Comparison of ENCODE assay signal across 9 mouse cellular contexts in genomic region chr12:32380457-32380856, GRCm38 (mm10). TPM values are rescaled to one million over a fixed set of nuclear protein-coding genes. Genes with fewer than 3 reads are reported as not detected.
DNase-seq lines count a peak whose midpoint lies in the region; ATAC-seq and TF ChIP-seq lines count a peak whose summit lies in the region.
"Had no signal": no experiment of that assay in that cellular context is flagged by ENCODE, and none has a peak within 500 bp of the region (broad histone marks: within the 10 kb centered on the region; RNA-seq: fewer than 3 reads in every experiment).

No protein-coding gene starts in this region.

- peak overlapping the region; percentile 63 for H3K9ac ChIP-seq in heart, embryonic 13.5 days
- no peak overlapping the region for H3K9ac ChIP-seq in forebrain, postnatal 0 days
- H3K9ac ChIP-seq in liver, postnatal 0 days (replicated peaks): peak overlapping the region; percentile 56

- intact Hi-C loops in heart, postnatal 10 days (cut with DNase I): no loop called here
- intact Hi-C loops in left cerebral cortex, postnatal 36 days (cut with DNase I): loop anchor here (10.0 kb wide), 2 partner anchors 416 to 514 kb away; no protein-coding TSS in a partner anchor

- H3K36me3 ChIP-seq in heart, embryonic 13.5 days: peaks cover 10% of the 10 kb centered on the region
- H3K36me3 ChIP-seq in G1E (replicated peaks): peaks cover 7% of the 10 kb centered on the region
- H3K36me3 ChIP-seq in forebrain, postnatal 0 days (ENCODE audit: insufficient read depth): no peaks in the 10 kb centered on the region
- no peaks in the 10 kb centered on the region for H3K36me3 ChIP-seq in liver, postnatal 0 days (replicated peaks; ENCODE audit: insufficient read depth, low read length)

- H3K27me3 ChIP-seq in heart, embryonic 13.5 days (replicated peaks): no peaks in the 10 kb centered on the region
- H3K27me3 ChIP-seq in G1E (ENCODE audit: insufficient read depth, low read length): no peaks in the 10 kb centered on the region
- H3K27me3 ChIP-seq in forebrain, postnatal 0 days (ENCODE audit: insufficient read depth, low read length): no peaks in the 10 kb centered on the region
- no peaks in the 10 kb centered on the region for H3K27me3 ChIP-seq in liver, postnatal 0 days (ENCODE audit: insufficient read depth, low read length)

- no peak for DNase-seq in heart, postnatal 10 days
- DNase-seq in G1E (ENCODE audit: low spot score) (no peak), MN1 (ENCODE audit: low spot score) (no peak)
- DNase-seq in forebrain, postnatal 0 days: no peak
- no peak for DNase-seq in liver, postnatal 0 days
- DNase-seq in layer of hippocampus, postnatal 14 days (ENCODE audit: low spot score in 2 of 2): no peak
- no peak for DNase-seq in left cerebral cortex, postnatal 36 days (ENCODE audit: low spot score in 2 of 2)
- DNase-seq: kidney, adult 2 months had no signal

- H3K4me1 ChIP-seq in heart, embryonic 13.5 days: peaks cover 27% of the 10 kb centered on the region
- H3K4me1 ChIP-seq in G1E (ENCODE audit: insufficient read depth, low read depth, low read length): peaks cover 29% of the 10 kb centered on the region
- H3K4me1 ChIP-seq in forebrain, postnatal 0 days (ENCODE audit: insufficient read depth): peaks cover 20% of the 10 kb centered on the region
- peaks cover 14% of the 10 kb centered on the region for H3K4me1 ChIP-seq in liver, postnatal 0 days (ENCODE audit: insufficient read depth)

- ATAC-seq in heart, embryonic 13.5 days (ENCODE audit: extremely low read depth, insufficient number of reproducible peaks, low FRiP score, low TSS enrichment): no peak
- ATAC-seq in G1E (ENCODE audit: extremely low read depth, insufficient number of reproducible peaks, low FRiP score, poor library complexity, severe bottlenecking): no peak
- ATAC-seq in forebrain, postnatal 0 days: no peak
- ATAC-seq in liver, postnatal 0 days: no peak

- H3K4me2 ChIP-seq in heart, embryonic 13.5 days: peak overlapping the region; percentile 86
- H3K4me2 ChIP-seq in forebrain, postnatal 0 days (ENCODE audit: low read depth): peak overlapping the region; percentile 66
- H3K4me2 ChIP-seq in liver, postnatal 0 days (ENCODE audit: low read depth, low read length): peak overlapping the region; percentile 78

- no peak overlapping the region for H3K27ac ChIP-seq in heart, embryonic 13.5 days (replicated peaks)
- no peak overlapping the region for H3K27ac ChIP-seq in forebrain, postnatal 0 days (ENCODE audit: low read depth, low read length)
- H3K27ac ChIP-seq in liver, postnatal 0 days (ENCODE audit: low read depth): no peak overlapping the region

- 0 out of 2 replicates have a peak, but pooled peaks cover 2% of the 10 kb centered on the region for H3K9me3 ChIP-seq in heart, embryonic 13.5 days
- no peaks in the 10 kb centered on the region for H3K9me3 ChIP-seq in G1E (replicated peaks)
- 0 out of 2 replicates have a peak, but pooled peaks cover 1% of the 10 kb centered on the region for H3K9me3 ChIP-seq in forebrain, postnatal 0 days (ENCODE audit: low read length)
- H3K9me3 ChIP-seq in liver, postnatal 0 days (ENCODE audit: low read length): no peaks in the 10 kb centered on the region

- TF ChIP-seq CTCF in G1E (IDR thresholded peaks at IDR 0.05; ENCODE audit: low read depth, low read length): no peak
- TF ChIP-seq CTCF in forebrain, postnatal 0 days (IDR thresholded peaks at IDR 0.05; ENCODE audit: low read depth): no peak
- no peak for TF ChIP-seq CTCF in liver, postnatal 0 days (IDR thresholded peaks at IDR 0.05; ENCODE audit: low read depth)

- peak overlapping the region; percentile 90 for H3K4me3 ChIP-seq in heart, embryonic 13.5 days
- H3K4me3 ChIP-seq in G1E (ENCODE audit: low read depth, low read length): peak overlapping the region; percentile 89
- peak overlapping the region; percentile 86 for H3K4me3 ChIP-seq in forebrain, postnatal 0 days (ENCODE audit: low read depth, low read length)
- H3K4me3 ChIP-seq in liver, postnatal 0 days (ENCODE audit: low read depth, low read length): peak overlapping the region; percentile 71

- 63% methylated on average over 3 of the region's 3 CpGs for WGBS in heart, embryonic 13.5 days
- 61% methylated on average over 3 of the region's 3 CpGs for WGBS in forebrain, postnatal 0 days
- WGBS in liver, postnatal 0 days (ENCODE audit: insufficient replicate concordance): 43% methylated on average over 3 of the region's 3 CpGs

- TF ChIP-seq EP300 in liver, postnatal 0 days (IDR thresholded peaks at IDR 0.05; ENCODE audit: low read depth): no peak

RNA-seq across cellular contexts. Expression of gene Ccdc71l, which starts 2.0 kb away (rescaled TPM):
- 1.8 and 2.1 TPM in 2 replicates for polyA plus RNA-seq in heart, embryonic 13.5 days (2015; fragmentation: Nextera tagmentation; extraction: Ambion mirVana)
- 10 to 100 TPM in 1 of 2 experiments, 1 to 10 TPM in 1; 9.6 to 10.1 TPM for total RNA-seq in heart, postnatal 10 days (2021)
- total RNA-seq in G1E (2014; fragmentation: Nextera tagmentation): 14.1 and 19.2 TPM in 2 replicates
- total RNA-seq in G1E (2017): 21.1 and 21.3 TPM in 2 replicates
- polyA plus RNA-seq in G1E (2012): 22.8 and 27.7 TPM in 2 replicates
- 35.4 and 38.5 TPM in 2 replicates for total RNA-seq in forebrain, postnatal 0 days (2014; rRNA removed)
- polyA plus RNA-seq in forebrain, postnatal 0 days (2015; fragmentation: Nextera tagmentation; extraction: Ambion mirVana): 3.8 and 4.3 TPM in 2 replicates
- polyA plus RNA-seq in liver, postnatal 0 days (2015; fragmentation: Nextera tagmentation; extraction: Ambion mirVana): 2.7 and 3.1 TPM in 2 replicates
- 10 to 100 TPM; 20.3 to 22.2 TPM for total RNA-seq in layer of hippocampus, postnatal 14 days (2021)
- 10 to 100 TPM; 13.2 to 13.5 TPM for total RNA-seq in left cerebral cortex, postnatal 36 days (2021)
